Mouse (Mus musculus): ENCODE results near the gene Ube2k. TPM values are rescaled to one million over a fixed set of nuclear protein-coding genes. Genes with fewer than 3 reads are reported as not detected.

Gene Ube2k
- total RNA-seq, 2 experiments from 2014 or later: 140 to 150 TPM

- no peak for DNase-seq (ENCODE audit: low spot score in 2 of 2)
Observed at GRCm38 (mm10) chr5:65624340-65624739, 87.3 kb downstream of the Ube2k start.

- no peak for DNase-seq (ENCODE audit: low spot score in 2 of 2)
Observed at GRCm38 (mm10) chr5:65638896-65639295, 101.9 kb downstream of the Ube2k start.

Other genes with a start within 250 kb of the Ube2k start
- gene Rfc1, start 201.6 kb upstream of the Ube2k start, total RNA-seq (2021): 10 to 100 TPM; 26.6 to 29.5 TPM
- gene Klb, start 188.9 kb upstream of the Ube2k start, total RNA-seq (2021): under 1 TPM; 0.66 to 0.74 TPM
- gene Rpl9, start 145.8 kb upstream of the Ube2k start, total RNA-seq (2021): 100 to 1,000 TPM; 633 to 651 TPM
- 10 to 100 TPM; 37.4 to 38.2 TPM for gene Lias, start 145.7 kb upstream of the Ube2k start, total RNA-seq (2021)
- gene Ugdh, start 101.3 kb upstream of the Ube2k start, total RNA-seq (2021): 10 to 100 TPM; 27.7 to 33.7 TPM
- gene Gm43552, start 44.4 kb upstream of the Ube2k start, total RNA-seq (2021): not detected
- gene Smim14, start within 50 bp of the Ube2k start, total RNA-seq (2021): 100 to 1,000 TPM; 141 to 152 TPM
- gene Pds5a, start 161.0 kb downstream of the Ube2k start, total RNA-seq (2021): 10 to 100 TPM; 78.2 to 85.2 TPM
- gene N4bp2, start 226.3 kb downstream of the Ube2k start, total RNA-seq (2021): 10 to 100 TPM; 19.3 to 20.1 TPM

Data from layer of hippocampus, postnatal 10 days (tissue).